Mouse (Mus musculus) ES-Bruce4 (cell line): ENCODE results near the gene Pdcd2l. TPM values are rescaled to one million over a fixed set of nuclear protein-coding genes. Genes with fewer than 3 reads are reported as not detected.

ENCODE experiments used
- H3K27ac ChIP-seq: 2 replicates; pipeline ENCODE4 v1.5.1; 2012; ENCODE audit warnings: low read length, inconsistent platforms; ENCODE audit not compliant: insufficient read depth
- H3K27me3 ChIP-seq: 2 replicates; pipeline ENCODE4 v1.6.1; 2012; ENCODE audit warnings: mild to moderate bottlenecking, low read length, inconsistent platforms; ENCODE audit not compliant: control insufficient read depth, poor library complexity, insufficient read depth, severe bottlenecking
- H3K36me3 ChIP-seq: 2 replicates; pipeline ENCODE4 v1.6.1; 2012; ENCODE audit warnings: inconsistent platforms, mild to moderate bottlenecking, low read length, moderate library complexity; ENCODE audit not compliant: control insufficient read depth, poor library complexity, insufficient read depth, severe bottlenecking
- H3K4me1 ChIP-seq: one replicate; pipeline ENCODE4 v1.8.1; 2011; ENCODE audit warnings: low read length; ENCODE audit not compliant: control insufficient read depth, insufficient read depth
- H3K4me3 ChIP-seq: 2 replicates; pipeline ENCODE4 v1.5.1; 2011; ENCODE audit warnings: low read depth, mild to moderate bottlenecking, low read length
- H3K9ac ChIP-seq: 2 replicates; pipeline ENCODE4 v1.6.1; 2012; ENCODE audit warnings: low read depth, mild to moderate bottlenecking, inconsistent platforms; ENCODE audit not compliant: poor library complexity, severe bottlenecking
- H3K9me3 ChIP-seq: replicated peaks from 2 replicates; pipeline ENCODE4 v1.6.1; 2012; ENCODE audit warnings: mild to moderate bottlenecking, low read length, inconsistent platforms; ENCODE audit not compliant: control insufficient read depth, poor library complexity, insufficient read depth, severe bottlenecking
- CTCF ChIP-seq: IDR thresholded peaks from one replicate; pipeline ENCODE4 v1.8.1; 2011; ENCODE audit warnings: low read depth, low read length
- EP300 ChIP-seq: IDR thresholded peaks from 2 replicates; pipeline ENCODE4 v1.6.1; 2011; ENCODE audit warnings: low read depth, low read length; ENCODE audit not compliant: insufficient read depth
- POLR2A ChIP-seq: IDR thresholded peaks from one replicate; pipeline ENCODE4 v1.8.1; 2011; ENCODE audit warnings: low read length; ENCODE audit not compliant: insufficient read depth
- polyA plus RNA-seq: library from polyadenylated mRNA; stranded (reverse); fragments of >200 nt; gene quantifications from 2 replicates; pipeline ENCODE4 v1.2.4, GENCODE M21; 2011; ENCODE audit warnings: low read depth; ENCODE audit not compliant: missing spikeins, insufficient read depth, insufficient read length

Pdcd2l gene
- polyA plus RNA-seq, 1 experiment = 37.5 TPM

DNA sequence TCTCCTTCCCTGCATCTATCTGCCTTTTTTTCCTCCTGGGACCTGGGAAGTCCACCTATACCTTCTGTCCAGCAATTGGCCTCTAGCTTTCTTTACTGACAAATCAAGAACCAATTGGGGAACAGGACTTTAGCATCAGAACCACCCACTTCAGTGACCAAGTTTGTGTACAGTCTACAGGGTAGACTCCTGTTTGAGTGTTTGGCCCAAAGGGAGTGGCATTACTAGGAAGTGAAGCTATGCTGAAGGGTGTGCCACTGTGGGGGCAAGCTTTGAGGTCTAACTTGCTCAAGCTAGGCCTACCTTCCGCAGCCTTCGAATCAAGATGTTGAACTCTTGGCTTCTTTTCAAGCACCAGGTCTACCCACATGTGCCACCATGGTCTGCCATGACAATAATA is 4.4 kb upstream of the Pdcd2l start:
- Histone ChIP-seq H3K9me3 (no peaks in the 10 kb centered on the region; the same call in 1 of the 2 replicates), H3K27me3 (no peaks in the 10 kb centered on the region), H3K9ac (no peak overlapping the region), H3K27ac (no peak overlapping the region), H3K36me3 (peaks cover 40% of the 10 kb centered on the region), H3K4me3 (no peak overlapping the region), H3K4me1 (no peaks in the 10 kb centered on the region)
- TF ChIP-seq POLR2A = no peak

GRCm38 (mm10) chr7:34198346-34198745 is 1.9 kb upstream of the Pdcd2l start:
- no peak overlapping the region for H3K9ac ChIP-seq
- H3K27me3 ChIP-seq = no peaks in the 10 kb centered on the region
- no peak overlapping the region for H3K4me3 ChIP-seq
- no peaks in the 10 kb centered on the region; the same call in 1 of the 2 replicates for H3K9me3 ChIP-seq
- H3K4me1 ChIP-seq = no peaks in the 10 kb centered on the region
- no peak overlapping the region for H3K27ac ChIP-seq
- TF ChIP-seq EP300 (no peak), POLR2A (no peak), CTCF (no peak)
- peaks cover 17% of the 10 kb centered on the region for H3K36me3 ChIP-seq

GRCm38 (mm10) chr7:34195632-34196031 is 829 bp downstream of the Pdcd2l start:
- Histone ChIP-seq H3K27me3 (no peaks in the 10 kb centered on the region), H3K27ac (no peak overlapping the region), H3K36me3 (peaks cover 9% of the 10 kb centered on the region), H3K4me3 (peak overlapping the region; percentile 98), H3K9ac (peak overlapping the region; percentile 83), H3K9me3 (no peaks in the 10 kb centered on the region; the same call in 1 of the 2 replicates), H3K4me1 (no peaks in the 10 kb centered on the region)
- TF ChIP-seq EP300 (no peak), CTCF (no peak), POLR2A (no peak)

- no peak overlapping the region for H3K27ac ChIP-seq
- H3K9ac ChIP-seq = no peak overlapping the region
- H3K4me3 ChIP-seq = no peak overlapping the region
- no peaks in the 10 kb centered on the region for H3K27me3 ChIP-seq
- H3K9me3 ChIP-seq = no peaks in the 10 kb centered on the region; the same call in 1 of the 2 replicates
- peaks cover 24% of the 10 kb centered on the region for H3K36me3 ChIP-seq
- TF ChIP-seq EP300 (no peak), POLR2A (no peak), CTCF (no peak)
- no peaks in the 10 kb centered on the region for H3K4me1 ChIP-seq
Observed at GRCm38 (mm10) chr7:34192825-34193224, 3.6 kb downstream of the Pdcd2l start.

GRCm38 (mm10) chr7:34189376-34189989 is 7.0 kb downstream of the Pdcd2l start:
- Histone ChIP-seq H3K4me3 (no peak overlapping the region), H3K36me3 (peaks cover 45% of the 10 kb centered on the region)
- no peak for TF ChIP-seq EP300
- no peak for TF ChIP-seq CTCF
- TF ChIP-seq POLR2A = no peak

GRCm38 (mm10) chr7:34183794-34184193 is 12.7 kb downstream of the Pdcd2l start:
- H3K9me3 ChIP-seq = no peaks in the 10 kb centered on the region
- H3K27ac ChIP-seq = peak overlapping the region; percentile 84
- peaks cover 5% of the 10 kb centered on the region for H3K4me1 ChIP-seq
- peak overlapping the region; percentile 24 for H3K4me3 ChIP-seq
- TF ChIP-seq CTCF (no peak), POLR2A (no peak), EP300 (peak; percentile 58; the same call in 1 of the 2 replicates)
- H3K9ac ChIP-seq = peak overlapping the region; percentile 30; the same call in 1 of the 2 replicates
- H3K36me3 ChIP-seq = peaks cover 30% of the 10 kb centered on the region
- H3K27me3 ChIP-seq = no peaks in the 10 kb centered on the region

More at GRCm38 (mm10) chr7:34189376-34189989, 7.0 kb downstream of the Pdcd2l start:
- no peak overlapping the region for H3K27ac ChIP-seq
- no peaks in the 10 kb centered on the region for H3K27me3 ChIP-seq
- no peaks in the 10 kb centered on the region for H3K4me1 ChIP-seq
- no peaks in the 10 kb centered on the region for H3K9me3 ChIP-seq
- H3K9ac ChIP-seq = no peak overlapping the region
